Mouse (Mus musculus) kidney, adult 8-10 months (tissue): ENCODE results near the gene Fcer1g.

Experiments
- DNase-seq, 2 experiments: peaks; one replicate each; pipeline ENCODE4 v3.0.0; 2022

Fcer1g gene

DNA sequence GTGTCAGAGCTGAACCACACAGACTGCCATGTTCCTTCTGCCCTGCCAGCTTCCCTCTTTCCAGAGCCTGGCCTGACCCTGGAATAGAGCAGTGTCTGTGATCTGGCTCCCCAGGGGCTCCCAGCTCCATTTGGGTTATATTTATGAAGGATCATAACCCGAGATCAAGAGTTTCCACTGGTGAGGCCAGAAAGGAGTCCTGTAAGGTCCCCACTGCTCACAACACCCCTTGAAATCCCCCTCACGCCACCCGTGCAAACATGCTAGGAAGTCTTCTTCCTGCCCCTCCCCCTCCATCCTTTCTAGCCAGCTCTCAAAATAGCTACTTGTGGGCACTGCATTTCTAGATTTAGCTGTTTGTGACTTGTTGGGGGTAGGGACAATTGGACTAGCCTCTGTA lies 50.5 kb downstream of the Fcer1g start:
- DNase-seq: peak in 1 of 2 experiments; percentile 36

DNA sequence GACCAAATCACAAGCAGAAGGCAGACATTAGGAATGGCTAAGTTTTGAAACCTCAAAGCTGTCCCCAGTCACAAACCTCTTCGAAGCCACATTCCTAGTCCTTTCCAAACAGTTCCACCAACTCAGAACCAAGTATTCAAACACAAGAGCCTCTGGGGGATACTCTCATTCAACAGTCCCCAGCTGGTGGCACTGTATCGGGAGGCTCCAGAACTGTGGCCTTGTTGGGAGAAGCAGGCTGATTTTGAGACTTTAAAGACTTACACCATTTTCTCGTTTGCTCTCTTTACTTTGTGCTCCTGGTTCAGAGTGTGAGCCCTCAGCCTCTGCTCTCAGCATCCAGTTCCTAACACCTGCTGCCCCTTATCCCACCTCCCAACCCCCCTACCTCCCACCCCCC lies 51.1 kb downstream of the Fcer1g start:
- DNase-seq: no peak
